Mouse (Mus musculus): ENCODE results near the gene Clstn1.

DNA sequence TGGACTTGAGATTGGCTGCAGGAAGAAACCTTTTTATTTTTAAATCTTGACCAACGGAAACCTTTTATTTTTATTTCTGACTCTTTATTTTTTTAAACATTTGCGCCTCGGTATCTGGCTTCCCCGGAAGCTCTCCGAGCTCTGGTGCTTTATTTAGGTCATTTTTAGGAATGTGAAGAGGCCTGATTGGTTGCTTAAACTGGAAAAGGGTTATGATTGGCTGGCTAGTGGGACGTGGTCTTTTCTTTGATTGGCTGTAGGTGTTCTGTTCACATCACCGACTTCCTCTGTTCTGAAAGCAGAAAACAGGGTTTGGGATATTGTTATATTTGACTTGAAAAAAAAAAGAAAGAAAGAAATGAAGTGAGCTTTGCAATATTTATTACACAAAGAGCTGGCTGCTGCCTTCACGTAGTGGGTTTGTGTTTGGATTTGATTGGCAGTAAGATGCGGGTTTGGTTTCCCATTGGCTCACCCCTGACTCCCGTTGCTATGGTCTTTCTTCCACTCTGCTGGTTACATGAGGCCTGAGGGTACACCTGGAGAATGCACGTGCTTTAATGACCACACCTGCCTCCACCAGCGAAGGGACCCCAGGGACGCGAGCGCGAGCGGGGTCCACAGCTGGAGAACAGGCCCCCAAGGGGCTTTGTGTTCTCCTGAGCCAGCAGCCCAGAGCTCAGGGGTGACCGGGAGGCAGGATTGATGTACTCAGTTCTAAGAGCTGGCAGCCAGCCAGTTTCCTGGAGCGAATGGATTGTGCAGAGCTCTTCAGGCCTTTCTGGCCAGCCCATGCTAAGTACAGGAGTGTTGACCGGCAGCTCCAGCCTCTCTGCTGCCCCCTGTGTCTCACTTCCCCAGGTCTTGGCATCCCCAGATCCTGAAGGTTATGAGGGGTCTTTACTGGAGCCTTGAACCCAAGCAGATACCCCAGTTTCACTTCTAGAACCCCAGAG is 21.5 kb upstream of the Clstn1 start:
- no peak for TF ChIP-seq CTCF (IDR thresholded peaks at IDR 0.05; ENCODE audit: extremely low read depth, insufficient read depth, insufficient read length, insufficient replicate concordance)
- TF ChIP-seq POLR2A (IDR thresholded peaks at IDR 0.05; ENCODE audit: low read depth, low read length): no peak
